Mouse (Mus musculus) MEL (cell line): ENCODE results near the gene Rps6ka2. TPM values are rescaled to one million over a fixed set of nuclear protein-coding genes. Genes with fewer than 3 reads are reported as not detected.

Source experiments
- DNase-seq: peaks from one replicate; pipeline ENCODE4 v3.0.0; 2011; ENCODE audit warnings: low read depth, low spot score
- H3K27ac ChIP-seq: 2 replicates; pipeline ENCODE4 v1.5.1; 2012; ENCODE audit warnings: low read depth, mild to moderate bottlenecking, control low read depth, low read length, moderate library complexity; ENCODE audit not compliant: control insufficient read depth
- H3K27me3 ChIP-seq, 2 experiments: fragments of 150-350 bp in 1 of 2; sonication (generic) in 1 of 2; 2 replicates each; pipeline ENCODE4 v1.6.1; 2012; ENCODE audit warnings: low read length in 2 of 2, mild to moderate bottlenecking in 2 of 2, improper control_type of control experiment in 1 of 2, moderate library complexity in 1 of 2; ENCODE audit not compliant: insufficient read depth in 2 of 2, control insufficient read depth in 1 of 2
- H3K36me3 ChIP-seq, 2 experiments: 2 replicates each; pipeline ENCODE4 v1.6.1; 2012 to 2014; ENCODE audit warnings: low read length in 2 of 2, improper control_type of control experiment in 1 of 2, inconsistent platforms in 1 of 2, mild to moderate bottlenecking in 1 of 2; ENCODE audit not compliant: insufficient read depth in 2 of 2, control insufficient read depth in 1 of 2
- H3K4me1 ChIP-seq, 2 experiments: fragments of 150-350 bp in 1 of 2; sonication (generic) in 1 of 2; 2 replicates each; pipeline ENCODE4 v1.6.1; 2012; ENCODE audit warnings: low read length in 2 of 2, improper control_type of control experiment in 1 of 2, mild to moderate bottlenecking in 1 of 2; ENCODE audit not compliant: insufficient read depth in 2 of 2, control insufficient read depth in 1 of 2
- H3K4me3 ChIP-seq, 2 experiments: fragments of 150-350 bp in 1 of 2; sonication (generic) in 1 of 2; 2 replicates each; pipeline ENCODE4 v1.5.1; 2012; ENCODE audit warnings: low read depth in 2 of 2, low read length in 2 of 2, mild to moderate bottlenecking in 2 of 2, moderate library complexity in 2 of 2, control low read depth in 1 of 2, improper control_type of control experiment in 1 of 2; ENCODE audit not compliant: control insufficient read depth in 1 of 2, insufficient read depth in 1 of 2
- H3K79me2 ChIP-seq: 2 replicates; pipeline ENCODE4 v1.6.1; 2012; ENCODE audit warnings: mild to moderate bottlenecking, low read length, moderate library complexity; ENCODE audit not compliant: control insufficient read depth, poor library complexity, insufficient read depth
- H3K9ac ChIP-seq: 2 replicates; pipeline ENCODE4 v1.6.1; 2012; ENCODE audit warnings: low read depth, mild to moderate bottlenecking, control low read depth, low read length, moderate library complexity; ENCODE audit not compliant: control insufficient read depth, poor library complexity, severe bottlenecking
- H3K9me3 ChIP-seq: fragments of 150-350 bp; sonication (generic); replicated peaks from 2 replicates; pipeline ENCODE4 v1.6.1; 2012; ENCODE audit warnings: mild to moderate bottlenecking, low read length, improper control_type of control experiment, moderate library complexity; ENCODE audit not compliant: insufficient read depth
- BHLHE40 ChIP-seq: IDR thresholded peaks from 2 replicates; pipeline ENCODE4 v1.6.1; 2012; ENCODE audit warnings: low read depth, mild to moderate bottlenecking, inconsistent platforms, low read length, improper control_type of control experiment, borderline replicate concordance
- ETS1 ChIP-seq: IDR thresholded peaks from 2 replicates; pipeline ENCODE4 v1.6.1; 2012; ENCODE audit warnings: low read depth, mild to moderate bottlenecking, inconsistent platforms, low read length, improper control_type of control experiment, moderate library complexity
- GABPA ChIP-seq: IDR thresholded peaks from 2 replicates; pipeline ENCODE4 v1.6.1; 2012; ENCODE audit warnings: low read depth, mild to moderate bottlenecking, inconsistent platforms, low read length, improper control_type of control experiment, moderate library complexity
- MEF2A ChIP-seq: IDR thresholded peaks from 2 replicates; pipeline ENCODE4 v1.6.1; 2014; ENCODE audit warnings: low read depth, mild to moderate bottlenecking, inconsistent platforms, low read length, improper control_type of control experiment; ENCODE audit not compliant: poor library complexity, insufficient replicate concordance, severe bottlenecking; ENCODE audit errors: extremely low read depth
- POLR2AphosphoS5 ChIP-seq: IDR thresholded peaks from 2 replicates; pipeline ENCODE4 v1.6.1; 2012; ENCODE audit warnings: low read depth, borderline replicate concordance, mild to moderate bottlenecking, inconsistent platforms, low read length, moderate library complexity, mixed read lengths
- RCOR1 ChIP-seq: IDR thresholded peaks from 2 replicates; pipeline ENCODE4 v1.6.1; 2012; ENCODE audit warnings: low read depth, mild to moderate bottlenecking, inconsistent platforms, low read length, improper control_type of control experiment
- USF1 ChIP-seq: IDR thresholded peaks from 2 replicates; pipeline ENCODE4 v1.6.1; 2014; ENCODE audit warnings: low read depth, mild to moderate bottlenecking, inconsistent platforms, low read length, improper control_type of control experiment, moderate library complexity
- USF2 ChIP-seq, 2 experiments: IDR thresholded peaks; 2 replicates each; pipeline ENCODE4 v1.6.1; 2011 to 2012; ENCODE audit warnings: improper control_type of control experiment in 2 of 2, low read length in 2 of 2, borderline replicate concordance in 1 of 2, inconsistent platforms in 1 of 2, low read depth in 1 of 2, mild to moderate bottlenecking in 1 of 2; ENCODE audit not compliant: insufficient read depth in 1 of 2
- ZNF384 ChIP-seq: IDR thresholded peaks from 2 replicates; pipeline ENCODE4 v1.6.1; 2012; ENCODE audit warnings: low read depth, mild to moderate bottlenecking, inconsistent platforms, low read length, improper control_type of control experiment
- polyA plus RNA-seq, 2 experiments: library from polyadenylated mRNA; stranded (reverse) in 1 of 2; unstranded in 1 of 2; fragments of >175 nt in 1 of 2; fragments of >200 nt in 1 of 2; gene quantifications; 2 replicates each; pipeline versions ENCODE4 v1.2.1 to v1.2.4; 2012; ENCODE audit warnings: low replicate concordance in 2 of 2, low read depth in 1 of 2; ENCODE audit not compliant: insufficient read length in 2 of 2, insufficient read depth in 1 of 2, missing spikeins in 1 of 2
- total RNA-seq: library from RNA; depleted of rRNA; stranded (reverse); fragments of 300-350 nt; gene quantifications from 2 replicates; pipeline ENCODE4 v1.2.3, GENCODE M21; 2012

Rps6ka2 gene
- total and polyA plus RNA-seq, 3 experiments = 6.0 to 11.2 TPM; not detected in 1

DNA sequence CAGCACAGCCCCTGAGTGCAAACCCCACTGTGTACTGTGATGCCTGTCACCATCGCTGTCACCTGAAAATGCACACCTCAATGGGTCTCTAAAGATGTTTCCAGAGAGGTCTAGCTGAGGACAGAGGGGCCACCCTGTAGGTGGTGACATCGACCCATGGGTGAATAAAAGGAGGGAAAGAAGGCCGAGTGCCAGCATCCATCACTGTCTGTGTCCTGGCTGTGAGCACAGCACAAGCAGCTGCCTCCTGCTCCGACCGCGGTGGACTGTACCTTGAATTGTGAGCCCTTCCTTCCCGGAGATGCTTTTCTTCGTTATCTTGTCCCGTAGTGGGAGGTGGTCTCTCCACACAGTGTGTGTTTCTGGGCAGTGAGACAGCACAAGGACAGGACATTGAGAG lies 67.8 kb downstream of the Rps6ka2 start:
- no peaks in the 10 kb centered on the region for H3K79me2 ChIP-seq

DNA sequence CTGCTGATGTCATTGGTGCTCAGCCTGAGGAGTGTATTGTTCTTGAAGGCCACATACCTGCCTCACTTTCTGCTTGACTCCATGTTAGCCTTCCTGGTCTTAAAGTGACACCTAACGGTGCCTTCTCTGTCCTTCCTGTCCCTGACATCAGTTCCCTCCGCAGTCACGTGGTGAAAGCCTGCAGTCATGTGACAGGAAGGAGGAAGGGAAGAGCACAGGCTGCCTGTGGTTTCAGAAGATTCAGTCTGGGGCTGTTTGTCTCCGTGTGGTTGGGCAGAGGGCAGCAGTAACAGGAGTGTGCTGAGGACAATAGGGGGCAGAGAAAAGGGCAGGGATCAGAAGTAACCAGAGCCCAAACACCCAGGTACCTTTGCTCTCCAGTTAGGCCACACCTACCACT lies 68.9 kb downstream of the Rps6ka2 start:
- H3K9ac ChIP-seq = no peak overlapping the region
- H3K79me2 ChIP-seq = no peaks in the 10 kb centered on the region
- no peaks in the 10 kb centered on the region for H3K27me3 ChIP-seq
- H3K27ac ChIP-seq = no peak overlapping the region
- H3K4me1 ChIP-seq = peaks cover 0 to 3% of the 10 kb centered on the region in 2 experiments; a peak in 1 of 4 replicates
- H3K9me3 ChIP-seq = no peaks in the 10 kb centered on the region
- TF ChIP-seq USF1 = peak; percentile 88
- TF ChIP-seq ZNF384 = no peak
- no peak for TF ChIP-seq RCOR1
- TF ChIP-seq USF2 (IDR thresholded peaks at IDR 0.05; ENCODE audit: borderline replicate concordance in 1 of 2, insufficient read depth in 1 of 2, low read depth in 1 of 2, low read length in 2 of 2) = peak; percentile 35 to 56; a peak in 1 of 4 replicates
- no peaks in the 10 kb centered on the region for H3K36me3 ChIP-seq
- no peak overlapping the region for H3K4me3 ChIP-seq
- DNase-seq = peak; percentile 27

More for the DNA sequence above, 67.8 kb downstream of the Rps6ka2 start:
- Histone ChIP-seq H3K27ac (no peak overlapping the region), H3K4me1 (peaks cover 0 to 3% of the 10 kb centered on the region in 2 experiments; a peak in 1 of 4 replicates), H3K9ac (no peak overlapping the region), H3K27me3 (no peaks in the 10 kb centered on the region), H3K36me3 (no peaks in the 10 kb centered on the region), H3K4me3 (no peak overlapping the region), H3K9me3 (no peaks in the 10 kb centered on the region)
- no peak for DNase-seq
- TF ChIP-seq ETS1 = no peak
- TF ChIP-seq GABPA = no peak
- TF ChIP-seq BHLHE40 = no peak
- no peak for TF ChIP-seq MEF2A

DNA sequence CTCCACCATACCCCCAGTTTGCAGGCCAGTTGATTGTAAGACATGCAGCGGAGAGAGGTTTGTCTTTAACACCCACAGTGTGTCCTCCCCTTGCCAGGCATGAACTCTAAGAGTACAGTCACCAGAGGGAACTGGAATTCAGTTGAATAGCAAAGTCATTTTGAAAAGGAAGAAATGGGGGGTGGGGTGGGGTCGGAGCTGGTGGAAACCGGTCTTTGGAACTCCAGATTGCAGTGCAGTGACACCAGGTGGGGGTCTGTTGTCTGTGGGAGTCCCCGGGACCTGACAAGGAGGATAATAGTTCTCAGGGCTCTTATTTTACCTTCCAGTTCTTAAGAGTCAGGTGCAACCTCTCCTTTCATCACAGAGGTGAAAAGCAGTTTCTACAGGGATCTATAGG lies 70.6 kb downstream of the Rps6ka2 start:
- H3K4me1 ChIP-seq = peaks cover 0 to 3% of the 10 kb centered on the region in 2 experiments; a peak in 1 of 4 replicates
- DNase-seq = no peak
- no peak overlapping the region for H3K9ac ChIP-seq
- no peaks in the 10 kb centered on the region for H3K9me3 ChIP-seq
- no peaks in the 10 kb centered on the region for H3K27me3 ChIP-seq
- no peak for TF ChIP-seq POLR2AphosphoS5
- TF ChIP-seq, all 39 proteins: peak for 0
- Histone ChIP-seq H3K79me2 (no peaks in the 10 kb centered on the region), H3K4me3 (no peak overlapping the region), H3K27ac (no peak overlapping the region), H3K36me3 (no peaks in the 10 kb centered on the region)
